Mouse (Mus musculus) gastrocnemius, adult 18-20 months (tissue): ENCODE results near the gene Gm49366. TPM values are rescaled to one million over a fixed set of nuclear protein-coding genes. Genes with fewer than 3 reads are reported as not detected.
"Not testable (repeated sequence)": the region's sequence is repeated elsewhere in the genome, so short reads cannot be mapped to it uniquely, and the experiment has no call there.

ENCODE experiments used
- DNase-seq: peaks from one replicate; pipeline ENCODE4 v3.0.0; 2021; ENCODE audit warnings: low spot score
- total RNA-seq, 2 experiments: library from RNA; stranded (reverse); gene quantifications; 2 replicates each; pipeline ENCODE4 v1.2.3; 2021

Gene Gm49366
- total RNA-seq, 2 experiments from 2014 or later = not detected

- DNase-seq = peak; percentile 84
Observed at GRCm38 (mm10) chr12:84030659-84031332, 7.9 kb upstream of the Gm49366 start.

- DNase-seq = no peak
Observed at GRCm38 (mm10) chr12:84032854-84033253, 5.9 kb upstream of the Gm49366 start.

GRCm38 (mm10) chr12:84033302-84033701 is 5.4 kb upstream of the Gm49366 start:
- DNase-seq = not testable (repeated sequence)

- no peak for DNase-seq
Observed at GRCm38 (mm10) chr12:84034108-84034507, 4.6 kb upstream of the Gm49366 start.

GRCm38 (mm10) chr12:84038241-84038640 is 494 bp upstream of the Gm49366 start, which contains the start of gene Acot4:
Gene Acot4 (plus strand): TSS chr12:84038379.
- DNase-seq = not testable (repeated sequence)

GRCm38 (mm10) chr12:84042248-84042647 is 3.5 kb downstream of the Gm49366 start:
- no peak for DNase-seq

- no peak for DNase-seq
Observed at GRCm38 (mm10) chr12:84044045-84044444, 5.3 kb downstream of the Gm49366 start.

- DNase-seq = no peak
Observed at GRCm38 (mm10) chr12:84046906-84047305, 8.2 kb downstream of the Gm49366 start.

GRCm38 (mm10) chr12:84050744-84051143 is 12.0 kb downstream of the Gm49366 start:
- DNase-seq = not testable (repeated sequence)

GRCm38 (mm10) chr12:84051937-84052474 is 13.3 kb downstream of the Gm49366 start, which contains the start of gene Acot3:
Gene Acot3 (plus strand): TSS chr12:84052144.
- DNase-seq = no peak

GRCm38 (mm10) chr12:84052609-84053008 is 13.9 kb downstream of the Gm49366 start:
- DNase-seq = no peak

- no peak for DNase-seq
Observed at GRCm38 (mm10) chr12:84053173-84053572, 14.4 kb downstream of the Gm49366 start.

- DNase-seq = no peak
Observed at GRCm38 (mm10) chr12:84053679-84054391, 15.1 kb downstream of the Gm49366 start.

- DNase-seq = peak; percentile 17
Observed at GRCm38 (mm10) chr12:84060946-84061345, 22.2 kb downstream of the Gm49366 start.

GRCm38 (mm10) chr12:84062336-84062735 is 23.6 kb downstream of the Gm49366 start:
- DNase-seq = no peak

GRCm38 (mm10) chr12:84063228-84063627 is 24.5 kb downstream of the Gm49366 start:
- DNase-seq = no peak

GRCm38 (mm10) chr12:84063833-84064232 is 25.1 kb downstream of the Gm49366 start:
- DNase-seq = no peak

- DNase-seq = no peak
Observed at GRCm38 (mm10) chr12:84064621-84065020, 25.9 kb downstream of the Gm49366 start.

- no peak for DNase-seq
Observed at GRCm38 (mm10) chr12:84067752-84068151, 29.0 kb downstream of the Gm49366 start.

GRCm38 (mm10) chr12:84068296-84068695 is 29.6 kb downstream of the Gm49366 start:
- DNase-seq = no peak

GRCm38 (mm10) chr12:84068986-84069385 is 30.3 kb downstream of the Gm49366 start, which contains the start of gene Acot5:
Gene Acot5 (plus strand): TSS chr12:84069325.
- DNase-seq = no peak

- DNase-seq = peak; percentile 7
Observed at GRCm38 (mm10) chr12:84069582-84069981, 30.8 kb downstream of the Gm49366 start.
